Mouse (Mus musculus) forebrain, embryonic 12.5 days (tissue): ENCODE measurements around the gene Arl15. TPM values are rescaled to one million over a fixed set of nuclear protein-coding genes. Genes with fewer than 3 reads are reported as not detected.

Source experiments
- ATAC-seq: fragments of 200-750 bp; cut with Nextera tagmentation; 2 replicates; pipeline ENCODE4 v1.8.0; 2017; ENCODE audit warnings: moderate TSS enrichment; ENCODE audit not compliant: low FRiP score
- H3K27ac ChIP-seq: fragments of 300-500 bp; sonication (generic); 2 replicates; pipeline ENCODE4 v1.5.1; 2016; ENCODE audit warnings: mild to moderate bottlenecking
- H3K27me3 ChIP-seq: fragments of 300-500 bp; sonication (generic); 2 replicates; pipeline ENCODE4 v1.6.1; 2016; ENCODE audit warnings: mild to moderate bottlenecking
- H3K36me3 ChIP-seq: fragments of 300-500 bp; sonication (generic); replicated peaks from 2 replicates; pipeline ENCODE4 v1.6.1; 2016; ENCODE audit warnings: mild to moderate bottlenecking
- H3K4me1 ChIP-seq: fragments of 300-500 bp; sonication (generic); 2 replicates; pipeline ENCODE4 v1.6.1; 2016
- H3K4me2 ChIP-seq: fragments of 300-500 bp; sonication (generic); 2 replicates; pipeline ENCODE4 v1.6.1; 2016; ENCODE audit warnings: mild to moderate bottlenecking, moderate library complexity
- H3K4me3 ChIP-seq: fragments of 300-500 bp; sonication (generic); replicated peaks from 2 replicates; pipeline ENCODE4 v1.5.1; 2016; ENCODE audit warnings: mild to moderate bottlenecking
- H3K9ac ChIP-seq: fragments of 300-500 bp; sonication (generic); 2 replicates; pipeline ENCODE4 v1.6.1; 2016; ENCODE audit warnings: mild to moderate bottlenecking
- H3K9me3 ChIP-seq: fragments of 300-500 bp; sonication (generic); 2 replicates; pipeline ENCODE4 v1.6.1; 2016
- WGBS: fragments of 180-500 bp; shearing (Covaris S2); methylation state at CpG from one replicate; pipeline ENCODE4 v1.1.7; 2016; 5-methylcytosine and 5-hydroxymethylcytosine counted together
- polyA plus RNA-seq: library from polyadenylated mRNA; unstranded; fragments of >200 nt; fragmentation: Nextera tagmentation; extraction: Ambion mirVana; gene quantifications from 2 replicates; pipeline ENCODE4 v1.2.1, GENCODE M21; 2016

Gene Arl15
- polyA plus RNA-seq, 1 experiment from 2014 or later = 16.9 TPM

- no peaks in the 10 kb centered on the region for H3K9me3 ChIP-seq
- H3K4me2 ChIP-seq = no peak overlapping the region
- H3K36me3 ChIP-seq = no peaks in the 10 kb centered on the region
- no peak overlapping the region for H3K4me3 ChIP-seq
- no peaks in the 10 kb centered on the region for H3K27me3 ChIP-seq
- no peak for ATAC-seq
- H3K4me1 ChIP-seq = peaks cover 7% of the 10 kb centered on the region; the same call in 1 of the 2 replicates
- 97% methylated on average over 12 of the region's 12 CpGs for WGBS
- H3K9ac ChIP-seq = no peak overlapping the region
- no peak overlapping the region for H3K27ac ChIP-seq
These were observed 320.3 kb downstream of the Arl15 start for GRCm38 (mm10) chr13:114114586-114114985.

DNA sequence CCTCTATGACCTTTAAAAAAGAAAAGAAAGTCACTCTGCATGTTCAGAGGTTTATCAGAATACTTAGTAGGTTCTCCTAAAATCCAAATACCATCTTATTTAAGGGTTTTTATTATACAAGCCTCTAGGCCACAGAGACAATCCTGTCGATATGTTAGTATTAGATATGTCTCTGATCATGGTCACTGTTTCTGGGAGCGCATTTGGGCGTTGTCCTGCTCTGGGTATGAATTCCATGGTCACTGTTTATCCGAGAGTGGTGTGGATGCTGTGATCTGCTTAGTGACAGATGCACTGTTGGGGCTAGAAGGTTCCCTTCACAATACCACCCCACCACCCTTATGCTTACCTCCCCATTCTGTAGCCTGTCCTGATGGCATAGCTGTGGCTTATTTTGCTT is 320.8 kb downstream of the Arl15 start:
- ATAC-seq = no peak
- Histone ChIP-seq H3K4me3 (no peak overlapping the region), H3K9me3 (no peaks in the 10 kb centered on the region), H3K4me1 (0 out of 2 replicates have a peak, but pooled peaks cover 2% of the 10 kb centered on the region), H3K27me3 (no peaks in the 10 kb centered on the region), H3K36me3 (no peaks in the 10 kb centered on the region), H3K27ac (no peak overlapping the region), H3K9ac (no peak overlapping the region), H3K4me2 (no peak overlapping the region)
- 97% methylated on average over 4 of the region's 4 CpGs for whole genome bisulfite sequencing

DNA sequence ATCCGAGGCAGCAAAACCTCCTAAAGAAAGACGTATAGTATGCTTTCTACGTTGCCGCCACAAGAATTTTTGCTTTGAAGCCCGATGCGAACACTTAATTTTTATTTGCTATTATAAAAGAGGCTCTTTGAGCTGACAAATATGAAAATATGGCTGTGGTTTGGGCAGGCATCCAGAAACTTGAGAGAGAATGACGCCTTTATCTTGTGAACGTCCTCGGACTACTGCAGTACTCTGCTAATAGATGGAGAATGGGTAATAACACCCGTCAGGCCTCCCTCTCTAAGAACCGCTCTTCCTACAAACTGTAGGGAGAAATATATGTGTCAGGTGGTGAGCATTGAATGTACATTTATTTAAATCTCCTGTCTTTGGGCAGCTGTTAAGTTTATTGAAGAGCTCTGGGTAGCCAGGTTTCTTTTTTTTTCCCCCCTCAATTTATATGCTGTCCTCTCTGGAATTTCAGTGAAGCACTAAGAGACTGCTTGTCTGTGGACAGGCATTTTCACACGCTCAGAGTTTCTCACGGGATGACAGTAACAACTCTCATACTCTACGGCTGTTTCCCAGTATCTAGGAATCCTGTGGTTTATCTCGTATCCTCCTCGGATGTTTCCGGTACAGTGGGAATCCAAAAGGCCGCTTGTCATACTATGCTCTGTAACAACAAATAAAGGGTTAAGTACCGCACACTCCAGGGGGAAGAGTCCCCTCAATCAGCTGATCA is 324.0 kb downstream of the Arl15 start:
- H3K4me1 ChIP-seq = no peaks in the 10 kb centered on the region
- H3K4me3 ChIP-seq = no peak overlapping the region
- 91% methylated on average over 19 of the region's 19 CpGs for WGBS
- no peaks in the 10 kb centered on the region for H3K27me3 ChIP-seq
- H3K27ac ChIP-seq = no peak overlapping the region
- no peak for ATAC-seq
- no peak overlapping the region for H3K4me2 ChIP-seq
- H3K36me3 ChIP-seq = no peaks in the 10 kb centered on the region
- no peaks in the 10 kb centered on the region for H3K9me3 ChIP-seq
- no peak overlapping the region for H3K9ac ChIP-seq

DNA sequence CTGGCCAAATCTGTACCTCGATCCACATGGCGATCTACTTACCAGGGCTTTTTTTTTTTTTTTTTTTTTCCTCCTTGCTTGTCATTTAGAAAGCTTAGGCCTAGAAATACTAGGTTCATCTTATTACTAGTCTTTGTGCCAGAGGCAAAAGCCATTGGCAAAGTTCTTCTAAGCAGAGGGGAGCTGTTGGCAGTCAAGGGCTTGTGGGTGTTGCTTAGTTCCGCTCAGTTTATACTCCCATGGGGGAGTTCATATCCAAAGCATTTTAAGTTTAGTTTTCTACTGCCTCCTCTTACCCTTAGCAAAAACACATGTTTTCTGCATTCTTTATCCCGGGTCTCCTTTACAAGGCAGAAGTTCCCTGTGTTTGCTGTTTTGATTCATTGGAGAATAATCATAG is 325.5 kb downstream of the Arl15 start:
- 91% methylated on average over 4 of the region's 4 CpGs for WGBS
- ATAC-seq = no peak
- Histone ChIP-seq H3K9ac (no peak overlapping the region), H3K36me3 (no peaks in the 10 kb centered on the region), H3K27ac (no peak overlapping the region), H3K4me1 (no peaks in the 10 kb centered on the region), H3K27me3 (no peaks in the 10 kb centered on the region), H3K4me3 (no peak overlapping the region), H3K9me3 (no peaks in the 10 kb centered on the region), H3K4me2 (no peak overlapping the region)

- Histone ChIP-seq H3K9me3 (no peaks in the 10 kb centered on the region), H3K9ac (no peak overlapping the region), H3K27me3 (no peaks in the 10 kb centered on the region), H3K27ac (no peak overlapping the region), H3K36me3 (no peaks in the 10 kb centered on the region), H3K4me2 (no peak overlapping the region), H3K4me3 (no peak overlapping the region), H3K4me1 (no peaks in the 10 kb centered on the region)
- 95% methylated on average over 9 of the region's 9 CpGs for WGBS
- no peak for ATAC-seq
These were observed 327.3 kb downstream of the Arl15 start for GRCm38 (mm10) chr13:114121591-114121990.

DNA sequence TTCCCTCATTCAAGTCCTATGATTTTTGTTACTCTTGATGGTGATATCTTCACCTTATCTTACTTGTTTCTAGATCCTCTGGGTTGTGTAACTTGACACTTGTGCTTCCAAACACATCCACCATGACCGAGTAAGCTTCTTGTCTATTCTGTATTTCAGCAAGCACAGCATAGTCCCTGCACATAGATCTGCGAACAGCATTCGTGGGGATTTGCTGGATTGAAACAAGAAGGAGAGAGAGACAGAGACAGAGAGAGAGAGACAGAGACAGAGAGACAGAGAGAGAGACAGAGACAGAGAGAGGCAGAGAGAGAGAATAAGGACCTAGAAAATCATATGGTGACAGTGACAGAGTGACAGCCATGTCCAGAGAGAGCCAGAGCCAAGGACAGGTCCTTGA is 329.1 kb downstream of the Arl15 start:
- no peaks in the 10 kb centered on the region for H3K9me3 ChIP-seq
- 89% methylated on average over 3 of the region's 3 CpGs for WGBS
- no peak overlapping the region for H3K4me3 ChIP-seq
- H3K4me2 ChIP-seq = no peak overlapping the region
- H3K9ac ChIP-seq = no peak overlapping the region
- no peaks in the 10 kb centered on the region for H3K4me1 ChIP-seq
- H3K36me3 ChIP-seq = no peaks in the 10 kb centered on the region
- no peak for ATAC-seq
- H3K27me3 ChIP-seq = no peaks in the 10 kb centered on the region
- H3K27ac ChIP-seq = no peak overlapping the region

DNA sequence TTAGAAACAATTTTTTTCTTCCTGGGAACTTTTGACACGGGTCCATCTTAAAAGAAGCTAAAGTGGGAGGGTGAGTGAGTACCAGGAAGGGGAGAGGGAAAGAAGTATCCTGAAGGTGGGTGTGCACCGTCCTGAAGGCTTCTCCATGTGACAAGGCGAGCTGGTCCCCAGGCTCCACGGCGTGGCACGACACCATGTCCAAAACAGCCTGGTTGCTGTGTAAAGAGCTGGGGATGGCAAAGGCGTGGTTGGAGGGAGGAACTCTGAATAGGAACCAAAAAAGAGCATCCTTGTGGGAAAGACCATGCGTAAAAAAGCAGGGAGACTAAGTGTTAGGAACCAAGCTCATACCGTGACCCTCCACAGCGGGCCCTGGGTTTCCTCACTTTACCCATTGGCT is 330.1 kb downstream of the Arl15 start:
- no peaks in the 10 kb centered on the region for H3K36me3 ChIP-seq
- H3K27ac ChIP-seq = no peak overlapping the region
- no peak for ATAC-seq
- H3K9ac ChIP-seq = no peak overlapping the region
- no peaks in the 10 kb centered on the region for H3K4me1 ChIP-seq
- no peak overlapping the region for H3K4me2 ChIP-seq
- H3K4me3 ChIP-seq = no peak overlapping the region
- 88% methylated on average over 10 of the region's 10 CpGs for WGBS
- H3K9me3 ChIP-seq = no peaks in the 10 kb centered on the region
- H3K27me3 ChIP-seq = no peaks in the 10 kb centered on the region

DNA sequence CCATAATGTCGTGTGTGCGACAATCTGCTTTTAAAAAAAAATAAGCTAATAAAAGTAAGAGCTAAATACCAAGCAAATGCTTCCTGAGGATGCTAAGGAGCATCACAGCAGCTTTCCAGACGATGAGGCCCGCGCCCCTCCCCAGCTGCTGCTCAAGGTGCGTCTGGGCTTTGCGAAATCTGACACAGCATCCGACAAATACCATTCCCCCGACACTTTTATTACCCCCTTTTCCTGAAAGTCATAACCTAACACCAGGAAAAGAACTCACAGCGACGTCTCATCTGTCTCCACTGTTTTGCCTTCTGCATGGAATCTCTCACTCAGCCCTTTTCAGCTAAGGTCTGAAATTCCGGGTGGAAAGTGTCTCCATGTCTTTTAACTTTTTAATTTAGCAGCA is 330.7 kb downstream of the Arl15 start:
- 83% methylated on average over 12 of the region's 12 CpGs for WGBS

GRCm38 (mm10) chr13:114128366-114128765 is 334.1 kb downstream of the Arl15 start:
- no peaks in the 10 kb centered on the region for H3K9me3 ChIP-seq
- H3K9ac ChIP-seq = no peak overlapping the region
- H3K4me2 ChIP-seq = no peak overlapping the region
- no peaks in the 10 kb centered on the region for H3K27me3 ChIP-seq
- WGBS = 100% methylated on average over 2 of the region's 2 CpGs
- no peak overlapping the region for H3K4me3 ChIP-seq
- H3K27ac ChIP-seq = no peak overlapping the region
- ATAC-seq = no peak
- H3K36me3 ChIP-seq = no peaks in the 10 kb centered on the region
- H3K4me1 ChIP-seq = no peaks in the 10 kb centered on the region

More for the DNA sequence above, 330.7 kb downstream of the Arl15 start:
- Histone ChIP-seq H3K4me2 (no peak overlapping the region), H3K4me1 (no peaks in the 10 kb centered on the region), H3K9ac (no peak overlapping the region), H3K9me3 (no peaks in the 10 kb centered on the region), H3K27me3 (no peaks in the 10 kb centered on the region), H3K36me3 (no peaks in the 10 kb centered on the region), H3K4me3 (no peak overlapping the region), H3K27ac (no peak overlapping the region)
- no peak for ATAC-seq

- H3K9me3 ChIP-seq = no peaks in the 10 kb centered on the region
- H3K4me1 ChIP-seq = no peaks in the 10 kb centered on the region
- no peaks in the 10 kb centered on the region for H3K27me3 ChIP-seq
- no peak overlapping the region; the same call in 1 of the 2 replicates for H3K27ac ChIP-seq
- no peak overlapping the region for H3K4me2 ChIP-seq
- H3K9ac ChIP-seq = no peak overlapping the region
- no peak overlapping the region for H3K4me3 ChIP-seq
- ATAC-seq = no peak
- 84% methylated on average over 11 of the region's 11 CpGs for WGBS
- H3K36me3 ChIP-seq = no peaks in the 10 kb centered on the region
These were observed 335.7 kb downstream of the Arl15 start for GRCm38 (mm10) chr13:114129986-114130385.

GRCm38 (mm10) chr13:114130566-114131319 is 336.4 kb downstream of the Arl15 start:
- peak; percentile 65; the same call in 1 of the 2 replicates for ATAC-seq
- Histone ChIP-seq H3K4me1 (no peaks in the 10 kb centered on the region), H3K27me3 (no peaks in the 10 kb centered on the region), H3K36me3 (no peaks in the 10 kb centered on the region), H3K4me2 (no peak overlapping the region), H3K9ac (no peak overlapping the region), H3K4me3 (no peak overlapping the region), H3K27ac (peak overlapping the region; percentile 42; the same call in 1 of the 2 replicates), H3K9me3 (no peaks in the 10 kb centered on the region)
- 82% methylated on average over 11 of the region's 11 CpGs for WGBS

DNA sequence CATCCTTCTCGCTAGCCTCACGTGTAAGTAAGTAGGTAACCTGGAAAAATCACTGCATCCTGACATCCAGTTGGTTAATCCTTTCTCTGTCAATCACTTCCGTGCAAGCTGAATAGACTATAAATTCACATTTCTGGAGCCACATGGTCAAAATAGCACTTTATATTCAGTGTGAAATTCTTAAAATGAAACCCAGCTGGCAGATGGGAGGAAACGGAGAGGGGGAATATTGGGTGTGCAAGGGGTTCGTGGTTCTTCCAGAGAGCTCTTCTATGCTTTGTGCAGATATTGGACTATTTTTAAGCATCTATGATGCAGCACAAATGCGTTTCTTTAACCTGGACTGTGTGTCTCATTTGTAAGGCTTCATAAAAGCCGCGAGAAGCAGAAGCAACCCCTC is 344.6 kb downstream of the Arl15 start:
- 0 out of 2 replicates have a peak, but pooled peaks have one; percentile 19 for ATAC-seq
- Histone ChIP-seq H3K36me3 (no peaks in the 10 kb centered on the region), H3K27me3 (no peaks in the 10 kb centered on the region), H3K9me3 (no peaks in the 10 kb centered on the region), H3K4me2 (no peak overlapping the region), H3K9ac (no peak overlapping the region), H3K4me3 (no peak overlapping the region), H3K4me1 (peaks cover 3% of the 10 kb centered on the region; the same call in 1 of the 2 replicates), H3K27ac (0 out of 2 replicates have a peak overlapping the region, but pooled peaks have one; percentile 65)
- 44% methylated on average over 8 of the region's 8 CpGs for WGBS
